Mouse (Mus musculus): ENCODE results near the gene Alcam.

Gene Alcam

DNA sequence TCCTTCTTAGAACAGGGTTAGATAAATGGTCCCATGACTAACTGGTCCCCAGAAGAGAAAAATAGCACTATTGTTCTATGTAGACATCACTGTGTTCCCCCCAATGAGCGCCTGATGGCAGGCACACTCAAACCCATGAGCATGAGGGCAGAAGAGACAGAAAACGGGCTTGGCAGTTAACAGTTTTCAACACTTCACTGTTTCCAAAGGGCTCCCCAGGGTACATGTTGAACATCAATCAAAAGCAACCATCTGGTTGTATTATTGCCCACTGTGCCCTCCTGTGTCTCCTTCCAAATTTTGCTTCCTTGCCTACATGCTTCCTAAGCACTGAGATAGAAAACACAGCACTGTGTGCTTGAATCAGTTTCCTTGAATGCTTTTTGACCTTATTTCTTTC is 173.7 kb downstream of the Alcam start:
- DNase-seq (ENCODE audit: low read depth in 1 of 2, low spot score in 2 of 2) = no peak

GRCm38 (mm10) chr16:52265066-52265465 is 188.8 kb downstream of the Alcam start:
- no peak for DNase-seq (ENCODE audit: low read depth in 1 of 2, low spot score in 2 of 2)

- DNase-seq (ENCODE audit: low read depth in 1 of 2, low spot score in 2 of 2) = no peak
Observed at GRCm38 (mm10) chr16:52263751-52264150, 190.1 kb downstream of the Alcam start.

DNA sequence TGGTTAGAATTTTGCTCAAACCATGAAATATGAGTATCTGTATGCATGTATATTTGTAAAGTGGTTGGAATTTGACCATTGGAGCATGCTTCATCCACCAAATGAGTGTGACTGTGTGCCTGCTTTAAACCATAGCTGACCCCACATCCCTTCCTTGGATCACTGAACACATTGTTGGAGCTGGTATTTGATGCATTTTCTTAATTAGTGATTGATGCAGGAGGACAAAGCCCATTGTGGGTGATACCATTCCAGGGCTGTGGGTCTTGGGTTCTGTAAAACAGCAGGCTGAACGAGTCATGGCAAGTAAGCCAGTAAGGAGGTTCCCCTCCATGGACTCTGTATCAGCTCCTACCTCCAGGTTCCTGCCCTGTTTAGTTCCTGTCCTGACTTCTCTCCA is 191.3 kb downstream of the Alcam start:
- no peak for DNase-seq (ENCODE audit: low read depth in 1 of 2, low spot score in 2 of 2)

DNA sequence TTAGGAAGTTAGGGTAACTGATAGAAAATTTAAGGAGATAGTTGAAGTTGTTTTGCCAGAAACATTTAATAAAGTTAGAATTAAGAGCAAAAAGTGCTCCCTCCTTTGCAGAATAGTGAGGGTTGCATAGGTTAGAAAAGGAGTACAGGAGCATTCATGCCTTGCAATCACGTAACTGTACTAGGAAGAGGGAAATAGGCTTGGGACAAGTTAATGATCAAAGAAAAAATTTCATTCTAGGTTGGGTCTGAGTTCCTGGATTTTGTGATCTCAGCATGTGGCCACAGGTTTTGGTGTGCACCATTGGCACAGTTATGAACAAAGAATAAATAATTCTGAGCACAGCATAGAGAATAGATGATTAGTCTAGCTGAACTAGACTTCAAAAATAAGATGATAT is 192.1 kb downstream of the Alcam start:
- no peak for DNase-seq (ENCODE audit: low read depth in 1 of 2, low spot score in 2 of 2)

- no peak for DNase-seq (ENCODE audit: low read depth in 1 of 2, low spot score in 2 of 2)
Observed at GRCm38 (mm10) chr16:52250935-52251334, 202.9 kb downstream of the Alcam start.

GRCm38 (mm10) chr16:52250196-52250595 is 203.7 kb downstream of the Alcam start:
- DNase-seq (ENCODE audit: low read depth in 1 of 2, low spot score in 2 of 2) = no peak

- no peak for DNase-seq (ENCODE audit: low read depth in 1 of 2, low spot score in 2 of 2)
Observed at GRCm38 (mm10) chr16:52243421-52243973, 210.4 kb downstream of the Alcam start.

DNA sequence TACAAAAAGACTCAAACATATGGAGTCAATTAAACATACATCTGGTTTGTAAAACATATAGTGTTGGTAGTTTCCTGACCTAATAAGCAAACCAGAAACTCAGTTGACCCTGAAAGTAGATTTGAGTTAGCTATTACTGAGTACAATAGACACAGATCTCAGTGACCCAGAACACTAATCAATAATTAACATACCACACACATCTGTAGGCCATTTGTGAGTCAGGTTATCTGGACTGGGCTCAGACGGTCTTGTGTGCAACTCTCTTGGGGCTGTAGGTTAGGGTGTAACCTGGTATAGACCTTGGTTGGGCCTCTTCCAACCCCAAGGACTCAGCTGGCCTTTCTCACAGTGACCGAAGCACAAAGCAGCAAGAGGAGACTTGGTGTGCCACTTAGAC is 211.7 kb downstream of the Alcam start:
- DNase-seq (ENCODE audit: low read depth in 1 of 2, low spot score in 2 of 2) = no peak

GRCm38 (mm10) chr16:52229930-52230329 is 223.9 kb downstream of the Alcam start:
- DNase-seq (ENCODE audit: low read depth in 1 of 2, low spot score in 2 of 2) = no peak

DNA sequence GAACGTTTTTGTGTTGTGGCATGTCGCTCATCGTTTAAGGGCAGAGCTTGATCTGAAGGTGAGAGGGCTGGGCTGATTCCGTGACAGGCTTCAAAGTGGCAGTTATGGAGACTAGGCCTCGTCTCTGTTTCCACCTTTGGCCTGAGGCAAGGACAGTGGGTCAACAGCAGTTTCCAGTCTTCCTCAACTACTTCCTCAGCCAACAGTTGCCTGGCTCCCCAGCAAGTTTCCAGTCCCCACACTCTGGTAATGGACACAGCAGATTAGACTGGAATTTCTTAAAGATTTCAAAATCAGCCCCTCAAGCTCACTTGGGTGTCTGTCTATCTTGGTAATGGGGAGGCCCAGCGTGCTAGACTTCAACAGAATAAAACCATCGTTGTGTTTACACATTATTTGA is 224.4 kb downstream of the Alcam start:
- DNase-seq (ENCODE audit: low read depth in 1 of 2, low spot score in 2 of 2) = no peak

GRCm38 (mm10) chr16:52222896-52223295 is 231.0 kb downstream of the Alcam start:
- no peak for DNase-seq (ENCODE audit: low read depth in 1 of 2, low spot score in 2 of 2)

- DNase-seq (ENCODE audit: low read depth in 1 of 2, low spot score in 2 of 2) = no peak
Observed at GRCm38 (mm10) chr16:52219069-52219468, 234.8 kb downstream of the Alcam start.

DNA sequence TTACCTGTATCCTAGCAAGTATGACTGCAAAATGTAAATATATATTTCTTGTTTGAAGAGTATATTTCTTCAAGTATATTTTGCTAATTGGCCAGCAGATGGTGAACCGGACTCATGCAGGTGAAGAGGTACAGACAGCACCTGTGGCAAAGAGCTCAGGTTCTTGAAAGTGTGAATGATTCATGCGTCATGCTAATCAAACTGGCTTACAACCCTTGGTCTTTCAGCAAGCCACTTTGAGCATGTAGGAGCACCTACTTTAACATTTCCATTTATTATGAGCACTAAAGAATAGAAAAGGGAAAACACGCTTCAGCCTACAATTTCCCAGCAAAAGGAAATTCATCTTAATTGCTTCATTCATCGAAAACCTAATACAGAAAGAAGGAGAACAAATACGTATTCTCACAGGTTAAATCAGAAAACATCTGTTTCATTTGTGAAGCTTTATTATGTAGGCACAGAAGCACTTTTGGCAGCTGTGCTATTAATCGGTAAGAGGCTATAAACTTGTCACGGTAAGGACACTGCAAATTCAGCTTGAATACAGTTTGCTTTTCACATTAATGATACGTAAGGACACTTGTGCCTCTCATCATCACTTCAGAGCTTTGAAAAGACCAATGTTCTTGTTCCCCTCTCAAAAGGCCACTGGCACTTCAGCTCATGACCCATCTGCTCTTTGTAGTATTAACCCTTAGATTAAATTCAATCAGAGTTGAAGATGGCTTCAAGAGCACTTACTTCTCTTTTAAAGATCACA is 242.8 kb downstream of the Alcam start:
- DNase-seq (ENCODE audit: low read depth in 1 of 2, low spot score in 2 of 2) = no peak

- DNase-seq (ENCODE audit: low read depth in 1 of 2, low spot score in 2 of 2) = no peak
Observed at GRCm38 (mm10) chr16:52200107-52200506, 253.8 kb downstream of the Alcam start.
